In the genomic region with DNA sequence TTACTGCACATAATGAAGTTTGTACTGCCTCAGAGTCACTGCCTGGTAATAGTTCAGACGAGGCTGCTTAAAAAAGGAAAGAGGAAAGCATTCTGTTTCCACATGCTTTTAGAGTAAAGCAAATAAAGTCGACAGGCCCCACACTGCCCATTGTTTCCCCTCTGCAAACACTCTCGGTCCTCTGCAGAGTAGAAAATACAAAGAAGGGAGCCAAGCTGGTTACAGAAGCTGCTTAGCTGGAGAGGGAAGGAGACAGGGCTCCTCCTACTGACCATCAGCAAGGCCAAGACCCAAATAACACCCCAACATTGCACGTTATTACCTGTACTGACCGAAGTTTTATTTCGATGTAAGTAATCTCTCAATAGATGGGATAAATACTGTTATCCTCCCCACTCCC, we compare ENCODE assay signal across 14 mouse cellular contexts. TPM values are rescaled to one million over a fixed set of nuclear protein-coding genes. Genes with fewer than 3 reads are reported as not detected.
DNase-seq lines count a peak whose midpoint lies in the region; ATAC-seq and TF ChIP-seq lines count a peak whose summit lies in the region.
"Had no signal": no experiment of that assay in that cellular context is flagged by ENCODE, and none has a peak within 500 bp of the region (broad histone marks: within the 10 kb centered on the region; RNA-seq: fewer than 3 reads in every experiment).

No protein-coding gene starts in this region.

- H3K4me3 ChIP-seq in heart, embryonic 11.5 days (ENCODE audit: low read depth, low read length) = no peak overlapping the region
- H3K4me3 ChIP-seq in liver, postnatal 0 days (ENCODE audit: low read depth, low read length) = no peak overlapping the region
- H3K4me3 ChIP-seq in liver, embryonic 11.5 days (ENCODE audit: low read depth, low read length) = no peak overlapping the region
- H3K4me3 ChIP-seq in lung, embryonic 16.5 days (ENCODE audit: low read length) = no peak overlapping the region
- no peak overlapping the region for H3K4me3 ChIP-seq in stomach, embryonic 16.5 days (replicated peaks; ENCODE audit: low read length)
- H3K4me3 ChIP-seq: megakaryocyte, embryonic 14.5 days; myocyte had no signal

- H3K9me3 ChIP-seq in heart, embryonic 11.5 days (replicated peaks; ENCODE audit: control insufficient read depth, low read length) = no peaks in the 10 kb centered on the region
- H3K9me3 ChIP-seq in liver, postnatal 0 days (ENCODE audit: low read length) = no peaks in the 10 kb centered on the region
- H3K9me3 ChIP-seq in liver, embryonic 11.5 days (ENCODE audit: control insufficient read depth, low read length) = no peaks in the 10 kb centered on the region
- no peaks in the 10 kb centered on the region for H3K9me3 ChIP-seq in lung, embryonic 16.5 days (ENCODE audit: control insufficient read depth, low read length)
- no peaks in the 10 kb centered on the region for H3K9me3 ChIP-seq in stomach, embryonic 16.5 days (replicated peaks; ENCODE audit: control insufficient read depth, low read length)
- H3K9me3 ChIP-seq: megakaryocyte, embryonic 14.5 days had no signal

- no peak overlapping the region for H3K4me2 ChIP-seq in heart, embryonic 11.5 days
- H3K4me2 ChIP-seq in liver, postnatal 0 days (ENCODE audit: low read depth, low read length) = no peak overlapping the region
- no peak overlapping the region for H3K4me2 ChIP-seq in liver, embryonic 11.5 days
- no peak overlapping the region for H3K4me2 ChIP-seq in lung, embryonic 16.5 days (ENCODE audit: low read depth, low read length)
- H3K4me2 ChIP-seq in stomach, embryonic 16.5 days (ENCODE audit: low read depth, low read length) = peak overlapping the region; percentile 15; the same call in 1 of the 2 replicates

- ATAC-seq in heart, embryonic 11.5 days (replicated peaks; ENCODE audit: insufficient number of reproducible peaks, low FRiP score, low TSS enrichment) = no peak
- ATAC-seq in liver, postnatal 0 days = no peak
- no peak for ATAC-seq in liver, embryonic 11.5 days (replicated peaks; ENCODE audit: low FRiP score)
- ATAC-seq in lung, embryonic 16.5 days (ENCODE audit: low read depth) = peak; percentile 67; the same call in 1 of the 2 replicates
- ATAC-seq in stomach, embryonic 16.5 days (ENCODE audit: insufficient read depth, low FRiP score) = peak; percentile 55; the same call in 1 of the 2 replicates
- no peak for ATAC-seq in megakaryocyte, adult 5-6 weeks (ENCODE audit: poor library complexity, severe bottlenecking)

- TF ChIP-seq EP300 in liver, postnatal 0 days (IDR thresholded peaks at IDR 0.05; ENCODE audit: low read depth) = no peak

- 63% methylated on average over 6 of the region's 6 CpGs for WGBS in heart, embryonic 11.5 days (ENCODE audit: insufficient replicate concordance)
- WGBS in liver, postnatal 0 days (ENCODE audit: insufficient replicate concordance) = 61% methylated on average over 6 of the region's 6 CpGs
- 69% methylated on average over 6 of the region's 6 CpGs for WGBS in liver, embryonic 11.5 days
- 37% methylated on average over 6 of the region's 6 CpGs for WGBS in lung, embryonic 16.5 days
- 44% methylated on average over 6 of the region's 6 CpGs for WGBS in stomach, embryonic 16.5 days

- H3K27ac ChIP-seq in heart, embryonic 11.5 days (ENCODE audit: low read depth, low read length) = peak overlapping the region; percentile 47; the same call in 1 of the 2 replicates
- no peak overlapping the region for H3K27ac ChIP-seq in liver, postnatal 0 days (ENCODE audit: low read depth)
- H3K27ac ChIP-seq in liver, embryonic 11.5 days (ENCODE audit: low read depth, low read length) = no peak overlapping the region
- H3K27ac ChIP-seq in lung, embryonic 16.5 days (ENCODE audit: low read length) = peak overlapping the region; percentile 76
- peak overlapping the region; percentile 86 for H3K27ac ChIP-seq in stomach, embryonic 16.5 days (ENCODE audit: low read length)

- no peak for DNase-seq in heart, postnatal 4 days
- DNase-seq in liver, postnatal 0 days = no peak
- no peak for DNase-seq in liver, embryonic 11.5 days (ENCODE audit: low spot score)
- no peak for DNase-seq in urinary bladder, postnatal 4 days (ENCODE audit: low spot score in 2 of 2)
- DNase-seq: cerebellum, postnatal 10 days; gastrocnemius, postnatal 14 days; right cerebral cortex, adult 18-20 months; thymus, postnatal 36 days had no signal

- no peaks in the 10 kb centered on the region for H3K27me3 ChIP-seq in heart, embryonic 11.5 days (ENCODE audit: control insufficient read depth, insufficient read depth, low read length)
- no peaks in the 10 kb centered on the region for H3K27me3 ChIP-seq in liver, postnatal 0 days (ENCODE audit: insufficient read depth, low read length)
- H3K27me3 ChIP-seq in liver, embryonic 11.5 days (replicated peaks; ENCODE audit: control insufficient read depth, insufficient read depth, low read length) = no peaks in the 10 kb centered on the region
- no peaks in the 10 kb centered on the region for H3K27me3 ChIP-seq in lung, embryonic 16.5 days (ENCODE audit: control insufficient read depth, insufficient read depth, low read depth, low read length)
- H3K27me3 ChIP-seq in stomach, embryonic 16.5 days (ENCODE audit: control insufficient read depth, insufficient read depth, low read length) = no peaks in the 10 kb centered on the region
- H3K27me3 ChIP-seq: megakaryocyte, embryonic 14.5 days had no signal

- peaks cover 4% of the 10 kb centered on the region; the same call in 1 of the 2 replicates for H3K4me1 ChIP-seq in heart, embryonic 11.5 days (ENCODE audit: control insufficient read depth, insufficient read depth, low read length)
- no peaks in the 10 kb centered on the region for H3K4me1 ChIP-seq in liver, postnatal 0 days (ENCODE audit: insufficient read depth)
- H3K4me1 ChIP-seq in liver, embryonic 11.5 days (replicated peaks; ENCODE audit: control insufficient read depth, insufficient read depth, low read length) = peaks cover 3% of the 10 kb centered on the region; the same call in 1 of the 2 replicates
- H3K4me1 ChIP-seq in lung, embryonic 16.5 days (replicated peaks; ENCODE audit: control insufficient read depth, insufficient read depth, low read length) = peaks cover 4% of the 10 kb centered on the region
- 0 out of 2 replicates have a peak, but pooled peaks cover 2% of the 10 kb centered on the region for H3K4me1 ChIP-seq in stomach, embryonic 16.5 days (ENCODE audit: control insufficient read depth, insufficient read depth, low read length)

- peaks cover 20% of the 10 kb centered on the region for H3K36me3 ChIP-seq in heart, embryonic 11.5 days (ENCODE audit: control insufficient read depth, insufficient read depth, low read length)
- H3K36me3 ChIP-seq in liver, postnatal 0 days (replicated peaks; ENCODE audit: insufficient read depth, low read length) = peaks cover 34% of the 10 kb centered on the region
- peaks cover 23% of the 10 kb centered on the region for H3K36me3 ChIP-seq in liver, embryonic 11.5 days (ENCODE audit: control insufficient read depth, insufficient read depth, low read length)
- peaks cover 28% of the 10 kb centered on the region for H3K36me3 ChIP-seq in lung, embryonic 16.5 days (ENCODE audit: control insufficient read depth, insufficient read depth, low read length)
- H3K36me3 ChIP-seq in stomach, embryonic 16.5 days (ENCODE audit: control insufficient read depth, insufficient read depth, low read length) = 0 out of 2 replicates have a peak, but pooled peaks cover 9% of the 10 kb centered on the region

- H3K9ac ChIP-seq in heart, embryonic 11.5 days (ENCODE audit: low read depth, low read length) = no peak overlapping the region
- 0 out of 2 replicates have a peak overlapping the region, but pooled peaks have one; percentile 12 for H3K9ac ChIP-seq in liver, postnatal 0 days (replicated peaks)
- no peak overlapping the region for H3K9ac ChIP-seq in liver, embryonic 11.5 days (ENCODE audit: low read depth, low read length)
- H3K9ac ChIP-seq in lung, embryonic 16.5 days (ENCODE audit: low read length) = no peak overlapping the region; the same call in 1 of the 2 replicates
- no peak overlapping the region for H3K9ac ChIP-seq in stomach, embryonic 16.5 days (ENCODE audit: low read length)

- TF ChIP-seq CTCF in liver, postnatal 0 days (IDR thresholded peaks at IDR 0.05; ENCODE audit: low read depth) = peak; percentile 12; the same call in 1 of the 2 replicates

RNA-seq across cellular contexts. Expression of a gene that starts 3.0 kb away (rescaled TPM):
- 42.2 and 46.1 TPM in 2 replicates for polyA plus RNA-seq in heart, embryonic 11.5 days (2014; fragmentation: Nextera tagmentation; extraction: Ambion mirVana)
- 10 to 100 TPM; 31.1 to 36.1 TPM for total RNA-seq in heart, postnatal 4 days (2021)
- polyA plus RNA-seq in liver, postnatal 0 days (2015; fragmentation: Nextera tagmentation; extraction: Ambion mirVana) = 16.4 and 21.0 TPM in 2 replicates
- 97.9 and 102 TPM in 2 replicates for polyA plus RNA-seq in liver, embryonic 11.5 days (2014; fragmentation: Nextera tagmentation; extraction: Ambion mirVana)
- 42.5 and 44.2 TPM in 2 replicates for polyA plus RNA-seq in lung, embryonic 16.5 days (2015; fragmentation: Nextera tagmentation; extraction: Ambion mirVana)
- 48.1 and 52.1 TPM in 2 replicates for polyA plus RNA-seq in stomach, embryonic 16.5 days (2015; fragmentation: Nextera tagmentation; extraction: Ambion mirVana)
- total RNA-seq in megakaryocyte, adult 5-6 weeks (2015) = 10.2 and 10.7 TPM in 2 replicates
- total RNA-seq in megakaryocyte, adult 5-6 weeks (2017) = 14.4 and 15.0 TPM in 2 replicates

RNA-seq across cellular contexts. Expression of a gene that starts 23.6 kb away (rescaled TPM):
- 85.0 and 86.7 TPM in 2 replicates for polyA plus RNA-seq in heart, embryonic 11.5 days (2014; fragmentation: Nextera tagmentation; extraction: Ambion mirVana)
- total RNA-seq in heart, postnatal 4 days (2021) = 10 to 100 TPM; 41.3 to 43.8 TPM
- 81.2 and 90.1 TPM in 2 replicates for polyA plus RNA-seq in liver, postnatal 0 days (2015; fragmentation: Nextera tagmentation; extraction: Ambion mirVana)
- 30.4 and 31.7 TPM in 2 replicates for polyA plus RNA-seq in liver, embryonic 11.5 days (2014; fragmentation: Nextera tagmentation; extraction: Ambion mirVana)
- polyA plus RNA-seq in lung, embryonic 16.5 days (2015; fragmentation: Nextera tagmentation; extraction: Ambion mirVana) = 22.3 and 23.8 TPM in 2 replicates
- polyA plus RNA-seq in stomach, embryonic 16.5 days (2015; fragmentation: Nextera tagmentation; extraction: Ambion mirVana) = 110 and 228 TPM in 2 replicates
- 3.6 and 7.3 TPM in 2 replicates for total RNA-seq in megakaryocyte, adult 5-6 weeks (2015)
- 1.0 and 1.9 TPM in 2 replicates for total RNA-seq in megakaryocyte, adult 5-6 weeks (2017)

RNA-seq across cellular contexts. Expression of a gene that starts 55.7 kb away (rescaled TPM):
- 20.5 and 25.0 TPM in 2 replicates for polyA plus RNA-seq in heart, embryonic 11.5 days (2014; fragmentation: Nextera tagmentation; extraction: Ambion mirVana)
- 10 to 100 TPM; 50.9 to 53.6 TPM for total RNA-seq in heart, postnatal 4 days (2021)
- 7.1 and 8.2 TPM in 2 replicates for polyA plus RNA-seq in liver, postnatal 0 days (2015; fragmentation: Nextera tagmentation; extraction: Ambion mirVana)
- polyA plus RNA-seq in liver, embryonic 11.5 days (2014; fragmentation: Nextera tagmentation; extraction: Ambion mirVana) = 18.8 and 18.9 TPM in 2 replicates
- 21.4 and 22.1 TPM in 2 replicates for polyA plus RNA-seq in lung, embryonic 16.5 days (2015; fragmentation: Nextera tagmentation; extraction: Ambion mirVana)
- polyA plus RNA-seq in stomach, embryonic 16.5 days (2015; fragmentation: Nextera tagmentation; extraction: Ambion mirVana) = 18.8 and 20.3 TPM in 2 replicates
- 51.6 and 57.0 TPM in 2 replicates for total RNA-seq in megakaryocyte, adult 5-6 weeks (2015)
- total RNA-seq in megakaryocyte, adult 5-6 weeks (2017) = 17.9 and 26.9 TPM in 2 replicates

Comparison
In these comparisons a context has a peak if more than half of its experiments do, and no peak if none do; other contexts are left out.
1. ATAC-seq: peak in lung, embryonic 16.5 days (single experiment) and stomach, embryonic 16.5 days (single experiment); none in heart, embryonic 11.5 days (single experiment), liver, postnatal 0 days (single experiment), liver, embryonic 11.5 days (single experiment) and megakaryocyte, adult 5-6 weeks (single experiment).
2. H3K27ac ChIP-seq: peak in heart, embryonic 11.5 days (single experiment), lung, embryonic 16.5 days (single experiment) and stomach, embryonic 16.5 days (single experiment); none in liver, postnatal 0 days (single experiment) and liver, embryonic 11.5 days (single experiment).